Comparison of ENCODE assay signal across 12 mouse cellular contexts in the genomic region with DNA sequence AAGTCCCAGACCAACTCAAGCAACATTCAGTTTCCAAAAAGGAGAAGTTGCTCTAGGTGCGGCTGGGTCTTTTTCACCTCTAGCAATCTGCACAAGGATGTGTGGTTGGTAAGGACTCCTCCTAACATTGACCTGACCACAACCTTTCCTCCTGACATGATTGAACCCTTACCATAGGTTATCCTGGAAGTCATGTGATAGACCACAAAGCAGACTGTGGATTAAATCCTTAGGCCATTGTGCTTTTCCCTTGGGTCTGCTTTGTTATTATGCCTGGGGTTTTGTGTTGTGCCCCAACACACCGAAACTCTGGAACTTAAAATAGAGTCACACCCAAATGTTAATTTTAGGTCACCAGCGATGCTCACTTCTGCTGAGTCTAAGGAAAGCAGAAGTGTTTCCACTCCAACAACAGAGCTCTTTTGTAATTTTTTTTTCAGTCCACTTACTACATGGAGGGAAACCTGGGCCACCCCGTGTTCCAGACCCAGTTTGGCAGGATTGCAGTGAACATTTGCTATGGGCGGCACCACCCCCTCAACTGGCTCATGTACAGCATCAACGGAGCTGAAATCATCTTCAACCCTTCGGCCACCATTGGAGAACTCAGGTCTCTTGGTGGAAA. TPM values are rescaled to one million over a fixed set of nuclear protein-coding genes. Genes with fewer than 3 reads are reported as not detected.
DNase-seq lines count a peak whose midpoint lies in the region; ATAC-seq and TF ChIP-seq lines count a peak whose summit lies in the region.
"Had no signal": no experiment of that assay in that cellular context is flagged by ENCODE, and none has a peak within 500 bp of the region (broad histone marks: within the 10 kb centered on the region; RNA-seq: fewer than 3 reads in every experiment).

No protein-coding gene starts in this region.

- peak overlapping the region; percentile 95 for H3K27ac ChIP-seq in CH12.LX (ENCODE audit: insufficient read depth, low read depth)
- peak overlapping the region; percentile 66; the same call in 1 of the 2 replicates for H3K27ac ChIP-seq in intestine, postnatal 0 days (ENCODE audit: low read depth, low read length)
- no peak overlapping the region for H3K27ac ChIP-seq in hindbrain, embryonic 12.5 days
- H3K27ac ChIP-seq in midbrain, embryonic 15.5 days: no peak overlapping the region
- H3K27ac ChIP-seq: embryonic facial prominence, embryonic 12.5 days; heart, embryonic 15.5 days; midbrain, embryonic 10.5 days had no signal

- 74% methylated on average over 7 of the region's 7 CpGs for WGBS in intestine, postnatal 0 days
- 92% methylated on average over 7 of the region's 7 CpGs for WGBS in hindbrain, embryonic 12.5 days
- 88% methylated on average over 7 of the region's 7 CpGs for WGBS in midbrain, embryonic 15.5 days

- peak; percentile 50; the same call in 1 of the 2 replicates for ATAC-seq in intestine, postnatal 0 days
- ATAC-seq in monocyte, adult 5-6 weeks (replicated peaks; ENCODE audit: insufficient number of reproducible peaks, low FRiP score, low TSS enrichment, poor library complexity, severe bottlenecking): peak; percentile 82
- no peak for ATAC-seq in hindbrain, embryonic 12.5 days (ENCODE audit: low FRiP score)
- ATAC-seq in midbrain, embryonic 15.5 days (replicated peaks): no peak

- H3K4me2 ChIP-seq in CH12.LX (ENCODE audit: insufficient read depth, low read depth, poor library complexity, severe bottlenecking): peak overlapping the region; percentile 35
- H3K4me2 ChIP-seq in intestine, postnatal 0 days (replicated peaks; ENCODE audit: low read depth): peak overlapping the region; percentile 55
- no peak overlapping the region for H3K4me2 ChIP-seq in hindbrain, embryonic 12.5 days (replicated peaks)
- no peak overlapping the region for H3K4me2 ChIP-seq in midbrain, embryonic 15.5 days
- H3K4me2 ChIP-seq: embryonic facial prominence, embryonic 12.5 days; heart, embryonic 15.5 days had no signal

- peaks cover 8% of the 10 kb centered on the region for H3K9me3 ChIP-seq in CH12.LX (replicated peaks; ENCODE audit: low read length)
- no peaks in the 10 kb centered on the region for H3K9me3 ChIP-seq in intestine, postnatal 0 days (ENCODE audit: control insufficient read depth)
- 0 out of 2 replicates have a peak, but pooled peaks cover 3% of the 10 kb centered on the region for H3K9me3 ChIP-seq in hindbrain, embryonic 12.5 days (replicated peaks)
- no peaks in the 10 kb centered on the region for H3K9me3 ChIP-seq in midbrain, embryonic 15.5 days
- H3K9me3 ChIP-seq: embryonic facial prominence, embryonic 12.5 days; heart, embryonic 15.5 days; midbrain, embryonic 10.5 days had no signal

- dilution Hi-C loops in CH12.LX (cut with MboI; ENCODE audit: extremely low pct_ligation_motif_present, extremely low pct_unique_long_range_greater_than_20kb, low sequenced_read_pairs): no loop called here

- H3K9ac ChIP-seq in CH12.LX (ENCODE audit: insufficient read depth, low read depth): no peak overlapping the region
- no peak overlapping the region for H3K9ac ChIP-seq in intestine, postnatal 0 days (ENCODE audit: low read depth, low read length)
- H3K9ac ChIP-seq in hindbrain, embryonic 12.5 days: no peak overlapping the region
- H3K9ac ChIP-seq in midbrain, embryonic 15.5 days: no peak overlapping the region
- H3K9ac ChIP-seq: embryonic facial prominence, embryonic 12.5 days; heart, embryonic 15.5 days had no signal

- peak; percentile 2 for DNase-seq in kidney, adult 18-20 months
- DNase-seq in kidney, adult 11 months: no peak
- DNase-seq in CH12.LX (ENCODE audit: extremely low read depth) (peak; percentile 92), adipocyte (ENCODE audit: low spot score) (no peak)
- DNase-seq: lung, adult 2 months had no signal

- no peak for TF ChIP-seq POLR2A in CH12.LX (IDR thresholded peaks at IDR 0.05; ENCODE audit: low read depth, low read length)

- peak overlapping the region in 1 of 3 experiments; percentile 33 for H3K4me3 ChIP-seq in CH12.LX (replicated peaks in 1 of 3; ENCODE audit: low read depth in 2 of 3, low read length in 2 of 3, poor library complexity in 1 of 3)
- no peak overlapping the region for H3K4me3 ChIP-seq in intestine, postnatal 0 days (ENCODE audit: low read depth, low read length)
- H3K4me3 ChIP-seq in hindbrain, embryonic 12.5 days: no peak overlapping the region
- H3K4me3 ChIP-seq in midbrain, embryonic 15.5 days: no peak overlapping the region
- H3K4me3 ChIP-seq: embryonic facial prominence, embryonic 12.5 days; heart, embryonic 15.5 days; midbrain, embryonic 10.5 days had no signal

- in situ Hi-C loops in CH12.LX (cut with MboI; ENCODE audit: low pct_ligation_motif_present, low pct_unique_long_range_greater_than_20kb, low sequenced_read_pairs): no loop called here

- TF ChIP-seq EP300 in CH12.LX (IDR thresholded peaks at IDR 0.05; ENCODE audit: low read length): peak; percentile 67

- H3K79me2 ChIP-seq in CH12.LX (replicated peaks; ENCODE audit: control insufficient read depth, extremely low read depth, insufficient read depth, poor library complexity, severe bottlenecking): no peaks in the 10 kb centered on the region

- H3K4me1 ChIP-seq in CH12.LX (ENCODE audit: control insufficient read depth in 1 of 2, insufficient read depth in 2 of 2): peaks cover 15 to 73% of the 10 kb centered on the region in 2 experiments
- no peaks in the 10 kb centered on the region for H3K4me1 ChIP-seq in intestine, postnatal 0 days (replicated peaks; ENCODE audit: control insufficient read depth, insufficient read depth, low read length)
- H3K4me1 ChIP-seq in hindbrain, embryonic 12.5 days: no peaks in the 10 kb centered on the region
- H3K4me1 ChIP-seq in midbrain, embryonic 15.5 days: no peaks in the 10 kb centered on the region
- H3K4me1 ChIP-seq: embryonic facial prominence, embryonic 12.5 days; heart, embryonic 15.5 days; midbrain, embryonic 10.5 days had no signal

- TF ChIP-seq RAD21 in CH12.LX (IDR thresholded peaks at IDR 0.05; ENCODE audit: low read depth, low read length): no peak

- peaks cover 0 to 1% of the 10 kb centered on the region in 2 experiments for H3K36me3 ChIP-seq in CH12.LX (replicated peaks in 1 of 2; ENCODE audit: control insufficient read depth in 1 of 2, insufficient read depth in 1 of 2, low read length in 1 of 2)
- no peaks in the 10 kb centered on the region for H3K36me3 ChIP-seq in intestine, postnatal 0 days (ENCODE audit: control insufficient read depth, insufficient read depth)
- H3K36me3 ChIP-seq in hindbrain, embryonic 12.5 days: no peaks in the 10 kb centered on the region
- no peaks in the 10 kb centered on the region for H3K36me3 ChIP-seq in midbrain, embryonic 15.5 days (replicated peaks)
- H3K36me3 ChIP-seq: embryonic facial prominence, embryonic 12.5 days; heart, embryonic 15.5 days; midbrain, embryonic 10.5 days had no signal

- TF ChIP-seq CTCF in CH12.LX (conservative IDR thresholded peaks at IDR 0.05 in 1 of 2, IDR thresholded peaks at IDR 0.05 in 1 of 2; ENCODE audit: low read depth in 2 of 2, low read length in 2 of 2): no peak
- TF ChIP-seq CTCF in intestine, postnatal 0 days (IDR thresholded peaks at IDR 0.05; ENCODE audit: low read depth): no peak

- H3K27me3 ChIP-seq in CH12.LX (replicated peaks): no peaks in the 10 kb centered on the region
- H3K27me3 ChIP-seq in intestine, postnatal 0 days (replicated peaks; ENCODE audit: control insufficient read depth, insufficient read depth, low read length): no peaks in the 10 kb centered on the region
- no peaks in the 10 kb centered on the region for H3K27me3 ChIP-seq in hindbrain, embryonic 12.5 days
- H3K27me3 ChIP-seq in midbrain, embryonic 15.5 days (replicated peaks): no peaks in the 10 kb centered on the region
- H3K27me3 ChIP-seq: embryonic facial prominence, embryonic 12.5 days; heart, embryonic 15.5 days had no signal

TF ChIP-seq in CH12.LX, 34 proteins besides CTCF, POLR2A, EP300 and RAD21 (continues in another document):
- TF ChIP-seq ZKSCAN1 (IDR thresholded peaks at IDR 0.05; ENCODE audit: borderline replicate concordance, low read depth, low read length) (no peak), ZNF384 (IDR thresholded peaks at IDR 0.05; ENCODE audit: low read depth, low read length) (peak; percentile 61; the same call in 1 of the 2 replicates), JUND (conservative IDR thresholded peaks at IDR 0.05; ENCODE audit: low read depth, low read length) (0 out of 2 replicates have a peak, but pooled peaks have one; percentile 32), ZMIZ1 (IDR thresholded peaks at IDR 0.05; ENCODE audit: low read depth, low read length) (no peak), MAZ (IDR thresholded peaks at IDR 0.05; ENCODE audit: low read depth, low read length) (no peak), POLR2AphosphoS2 (IDR thresholded peaks at IDR 0.05; ENCODE audit: low read depth, low read length) (no peak), BHLHE40 (IDR thresholded peaks at IDR 0.05; ENCODE audit: low read depth, low read length) (peak; percentile 93), NELFE (IDR thresholded peaks at IDR 0.05; ENCODE audit: low read depth, low read length) (no peak), NRF1 (IDR thresholded peaks at IDR 0.05; ENCODE audit: low read depth, low read length) (no peak), GABPA (IDR thresholded peaks at IDR 0.05; ENCODE audit: insufficient replicate concordance, low read depth, low read length) (no peak), PAX5 (IDR thresholded peaks at IDR 0.05; ENCODE audit: low read length) (no peak), ELF1 (IDR thresholded peaks at IDR 0.05; ENCODE audit: low read depth, low read length) (no peak), CHD1 (IDR thresholded peaks at IDR 0.05; ENCODE audit: low read depth, low read length) (no peak), RCOR1 (conservative IDR thresholded peaks at IDR 0.05; ENCODE audit: low read depth, low read length) (no peak), MYC (IDR thresholded peaks at IDR 0.05; ENCODE audit: low read depth, low read length) (no peak; the same call in 1 of the 2 replicates), TBP (conservative IDR thresholded peaks at IDR 0.05; ENCODE audit: low read depth, low read length) (no peak; the same call in 1 of the 2 replicates), MAX (IDR thresholded peaks at IDR 0.05; ENCODE audit: low read length) (no peak), USF1 (IDR thresholded peaks at IDR 0.05; ENCODE audit: low read depth, low read length) (peak; percentile 34), HCFC1 (IDR thresholded peaks at IDR 0.05; ENCODE audit: low read depth, low read length) (no peak), UBTF (IDR thresholded peaks at IDR 0.05; ENCODE audit: low read depth, low read length) (no peak)

RNA-seq across cellular contexts. Expression of gene Upb1, which starts 28.7 kb away (rescaled TPM):
- total RNA-seq in CH12.LX (2012; rRNA removed) (2.0 and 2.8 TPM in 2 replicates), CH12.LX (2014; rRNA removed) (1.3 and 1.9 TPM in 2 replicates)
- 1.6 and 1.7 TPM in 2 replicates for polyA plus RNA-seq in CH12.LX (2012; ENCODE audit: insufficient read length, low read depth)
- polyA plus RNA-seq in intestine, postnatal 0 days (2015; fragmentation: Nextera tagmentation; extraction: Ambion mirVana): 0.14 and 0.52 TPM in 2 replicates
- 1.5 to 1.6 TPM (median 1.5 TPM) in 3 replicates for total RNA-seq in monocyte, adult 5-6 weeks (2017)
- 0.16 TPM in 1 of 2 replicates, not detected in the other for polyA plus RNA-seq in hindbrain, embryonic 12.5 days (2016; fragmentation: Nextera tagmentation; extraction: Ambion mirVana)
- 0.28 and 0.51 TPM in 2 replicates for polyA plus RNA-seq in midbrain, embryonic 15.5 days (2015; fragmentation: Nextera tagmentation; extraction: Ambion mirVana)
- polyA plus RNA-seq: midbrain, embryonic 10.5 days had no signal

Comparison
In these comparisons a context has a peak if more than half of its experiments do, and no peak if none do; other contexts are left out.
1. DNase-seq: peak in kidney, adult 18-20 months (single experiment) and CH12.LX (single experiment); none in kidney, adult 11 months (single experiment) and adipocyte (single experiment).
2. H3K27ac ChIP-seq: peak in CH12.LX (single experiment) and intestine, postnatal 0 days (single experiment); none in hindbrain, embryonic 12.5 days (single experiment) and midbrain, embryonic 15.5 days (single experiment).
3. H3K4me2 ChIP-seq: peak in CH12.LX (single experiment) and intestine, postnatal 0 days (single experiment); none in hindbrain, embryonic 12.5 days (single experiment) and midbrain, embryonic 15.5 days (single experiment).
4. ATAC-seq: peak in intestine, postnatal 0 days (single experiment) and monocyte, adult 5-6 weeks (single experiment); none in hindbrain, embryonic 12.5 days (single experiment) and midbrain, embryonic 15.5 days (single experiment).